Mouse (Mus musculus) Muller cell, postnatal 12 days (primary cell): Measurements from ENCODE around the gene Mysm1.
A peak's percentile ranks its signal among the peaks of the same experiment; 100 is the strongest.

Source experiments
- DNase-seq: peaks from one replicate; pipeline ENCODE4 v3.0.0-alpha.2; 2015; ENCODE audit errors: inconsistent ontology term

Mysm1 gene

DNA sequence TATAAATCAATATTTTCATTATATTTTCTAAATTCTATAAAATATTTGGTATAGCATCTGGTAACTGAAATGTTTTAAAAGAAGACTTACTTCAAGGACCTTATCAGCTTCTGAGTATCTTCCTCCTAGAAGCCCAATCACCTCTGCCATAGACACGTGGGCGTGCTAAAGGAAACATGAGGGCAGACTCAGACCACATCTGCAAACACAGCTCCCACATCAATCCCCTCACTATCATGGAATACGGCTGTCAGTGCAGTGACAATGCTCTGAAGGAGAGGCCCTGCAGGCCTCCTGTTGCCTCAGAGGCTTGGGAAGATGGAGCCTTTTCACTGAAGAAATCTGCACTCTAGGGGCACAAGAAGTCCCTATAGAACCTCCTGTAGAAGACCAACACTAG lies 26.1 kb downstream of the Mysm1 start:
- no peak for DNase-seq

DNA sequence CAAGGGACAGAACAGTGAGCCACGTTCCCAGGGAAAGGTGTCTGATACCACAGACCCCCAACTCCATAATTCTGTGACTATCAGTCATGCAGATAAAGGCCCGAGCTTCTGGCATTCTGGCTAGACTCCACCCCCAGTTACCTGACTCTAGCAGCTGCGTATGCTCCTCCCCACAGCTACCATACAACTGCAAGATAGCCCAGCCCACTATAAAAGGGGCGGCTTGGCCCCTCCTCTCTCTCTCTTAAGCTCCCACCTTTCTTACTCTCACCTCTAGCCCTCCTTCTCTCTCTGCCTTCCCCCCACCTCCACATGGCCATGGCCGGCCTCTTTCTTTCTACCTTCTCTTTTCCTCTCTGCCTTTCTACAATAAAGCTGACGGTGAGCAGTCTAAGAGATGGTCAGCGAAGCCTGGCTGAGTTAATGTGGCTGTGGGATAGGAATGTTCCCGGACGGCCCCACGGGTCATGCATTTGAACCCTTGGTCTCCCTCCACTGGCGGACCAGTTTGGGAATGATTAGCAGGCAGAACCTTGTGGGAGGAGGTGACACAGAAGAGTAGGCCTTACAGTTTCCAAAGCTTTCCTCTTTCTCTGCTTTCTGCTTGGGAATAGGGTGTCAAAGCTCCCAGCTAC lies 37.6 kb downstream of the Mysm1 start:
- DNase-seq: no peak

DNA sequence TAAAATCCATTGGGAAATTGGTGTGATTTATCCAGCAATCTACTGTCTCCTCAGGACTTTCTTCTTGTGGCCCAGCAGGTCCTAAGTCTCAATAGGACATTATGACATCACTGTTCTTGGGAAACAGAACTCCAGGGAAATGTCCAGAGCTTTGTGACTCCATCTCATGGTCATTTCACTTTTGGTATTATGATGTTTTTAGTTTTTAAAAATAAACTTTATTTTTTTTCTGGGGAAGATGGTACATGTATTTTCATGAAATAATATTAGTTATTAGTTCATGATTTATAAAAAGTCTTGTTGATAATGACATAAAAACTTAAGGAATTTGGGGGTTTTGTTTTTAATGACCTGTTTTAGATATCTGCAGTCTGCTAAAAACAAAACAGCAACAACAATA lies 50.2 kb downstream of the Mysm1 start, which contains the start of gene Eqtn:
Gene Eqtn (minus strand): TSS at position 101 of the 400 bp plus-strand sequence.
- DNase-seq: no peak

DNA sequence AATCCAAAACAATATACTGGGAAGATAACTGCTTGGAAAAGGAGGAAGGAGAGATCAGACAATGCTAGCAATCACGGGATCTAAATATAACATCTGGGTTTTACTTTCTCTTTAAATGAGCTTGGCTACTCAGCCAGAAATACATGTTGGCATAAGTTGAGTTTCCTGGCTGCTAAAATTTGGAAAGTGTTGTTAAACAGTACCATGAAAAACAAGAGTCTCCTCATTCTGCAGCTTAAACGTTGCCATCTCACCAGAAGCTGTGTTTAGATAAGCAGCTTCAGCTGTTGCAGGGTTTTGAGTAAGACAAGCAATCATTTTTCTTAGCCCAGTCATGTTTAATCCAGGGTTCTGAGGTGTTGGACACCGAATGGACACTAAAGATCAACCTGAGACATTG lies 77.1 kb downstream of the Mysm1 start:
- no peak for DNase-seq

DNA sequence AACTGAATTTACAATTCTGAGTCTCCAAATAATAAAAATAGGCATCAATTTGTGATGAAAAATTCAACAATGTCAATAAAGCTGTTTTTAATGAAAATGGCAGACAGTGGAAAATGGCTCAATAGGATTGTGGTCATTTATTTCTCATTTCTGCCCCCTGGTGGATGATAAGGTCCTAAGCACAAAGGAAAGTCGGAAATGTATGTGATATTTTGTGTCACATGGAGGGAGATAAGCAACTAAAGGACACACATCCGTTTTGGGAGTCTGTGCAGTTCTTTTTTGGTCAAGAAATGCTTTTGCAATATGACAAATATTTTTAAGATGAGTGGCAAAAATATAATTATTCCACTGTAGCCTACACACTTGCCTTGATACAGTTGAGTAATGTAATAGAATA lies 78.2 kb downstream of the Mysm1 start:
- peak; percentile 40 for DNase-seq
